ENCODE assay signal across 8 mouse cellular contexts in the genomic region with DNA sequence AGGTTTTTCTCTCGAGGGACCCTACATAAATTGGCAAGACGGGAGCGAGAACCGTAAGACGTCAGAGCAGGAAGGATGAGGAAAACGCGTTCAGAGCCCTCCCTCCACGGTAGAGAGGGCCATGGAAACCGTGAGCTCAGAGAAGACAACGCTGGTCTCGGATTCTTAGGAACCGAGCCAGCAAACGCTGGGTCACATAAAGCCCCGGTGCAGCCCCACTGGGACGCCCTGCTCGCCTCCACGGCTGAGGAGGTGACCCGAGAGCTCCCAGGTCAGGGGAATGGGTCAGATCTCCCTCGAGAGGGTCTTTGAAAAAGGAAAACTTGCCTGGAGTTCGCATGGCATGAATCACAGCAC. TPM values are rescaled to one million over a fixed set of nuclear protein-coding genes. Genes with fewer than 3 reads are reported as not detected.
DNase-seq lines count a peak whose midpoint lies in the region; ATAC-seq and TF ChIP-seq lines count a peak whose summit lies in the region.

No protein-coding gene starts in this region.

- H3K4me1 ChIP-seq in kidney, adult 2 months (ENCODE audit: control insufficient read depth, insufficient read depth, low read length) = peaks cover 4% of the 10 kb centered on the region
- H3K4me1 ChIP-seq in bone marrow, adult 2 months (ENCODE audit: control insufficient read depth, insufficient read depth, low read length) = no peaks in the 10 kb centered on the region; the same call in 1 of the 2 replicates
- H3K4me1 ChIP-seq in forebrain, embryonic 16.5 days (replicated peaks; ENCODE audit: control insufficient read depth, insufficient read depth, low read length) = peaks cover 10% of the 10 kb centered on the region

- H3K9ac ChIP-seq in forebrain, embryonic 16.5 days (replicated peaks; ENCODE audit: low read depth, low read length) = peak overlapping the region; percentile 70

- no peaks in the 10 kb centered on the region for H3K27me3 ChIP-seq in kidney, adult 2 months (replicated peaks; ENCODE audit: control insufficient read depth, insufficient read depth, low read length)
- peaks cover 20% of the 10 kb centered on the region for H3K27me3 ChIP-seq in forebrain, embryonic 16.5 days (replicated peaks; ENCODE audit: control insufficient read depth, insufficient read depth, low read length)

- H3K9me3 ChIP-seq in forebrain, embryonic 16.5 days (ENCODE audit: control insufficient read depth, low read length) = no peaks in the 10 kb centered on the region

- H3K36me3 ChIP-seq in kidney, adult 2 months (ENCODE audit: control insufficient read depth, insufficient read depth, low read length) = no peaks in the 10 kb centered on the region; the same call in 1 of the 2 replicates
- peaks cover 10% of the 10 kb centered on the region; the same call in 1 of the 2 replicates for H3K36me3 ChIP-seq in forebrain, embryonic 16.5 days (ENCODE audit: control insufficient read depth, insufficient read depth)

- H3K27ac ChIP-seq in kidney, adult 2 months (ENCODE audit: insufficient read depth, low read depth, low read length) = no peak overlapping the region
- no peak overlapping the region for H3K27ac ChIP-seq in bone marrow, adult 2 months (ENCODE audit: control insufficient read depth, insufficient read depth, low read depth, low read length, poor library complexity)
- peak overlapping the region; percentile 76 for H3K27ac ChIP-seq in forebrain, embryonic 16.5 days (ENCODE audit: low read length)

- peak; percentile 79 for ATAC-seq in forebrain, embryonic 16.5 days

- TF ChIP-seq CTCF in kidney, adult 2 months (conservative IDR thresholded peaks at IDR 0.05; ENCODE audit: insufficient read depth, insufficient read length, low read depth, low read length) = no peak
- no peak for TF ChIP-seq CTCF in bone marrow, adult 2 months (IDR thresholded peaks at IDR 0.05; ENCODE audit: control insufficient read depth, insufficient read depth, low read length)

- WGBS in kidney, adult 2 months = 1% methylated on average over 20 of the region's 20 CpGs
- WGBS in bone marrow, adult 2 months = 3% methylated on average over 20 of the region's 20 CpGs
- WGBS in forebrain, embryonic 16.5 days = 1% methylated on average over 20 of the region's 20 CpGs

- H3K4me3 ChIP-seq in kidney, adult 2 months (ENCODE audit: insufficient read depth, low read depth, low read length) = peak overlapping the region; percentile 66
- H3K4me3 ChIP-seq in bone marrow, adult 2 months (replicated peaks; ENCODE audit: control insufficient read depth, low read depth, low read length) = peak overlapping the region; percentile 99
- H3K4me3 ChIP-seq in forebrain, embryonic 16.5 days (replicated peaks; ENCODE audit: low read length) = peak overlapping the region; percentile 84

- no peak for TF ChIP-seq POLR2A in kidney, adult 2 months (IDR thresholded peaks at IDR 0.05; ENCODE audit: low read depth, low read length)
- no peak for TF ChIP-seq POLR2A in bone marrow, adult 2 months (IDR thresholded peaks at IDR 0.05; ENCODE audit: borderline replicate concordance, control insufficient read depth, low read depth, low read length)

- DNase-seq in kidney, adult 2 months = no peak
- no peak for DNase-seq in kidney, adult 18-20 months
- peak; percentile 11 for DNase-seq in liver
- peak; percentile 15 for DNase-seq in skeletal muscle tissue, adult 2 months (ENCODE audit: low read depth, low spot score)
- no peak for DNase-seq in frontal cortex, adult 2 months (ENCODE audit: extremely low spot score in 1 of 2, low spot score in 1 of 2)
- no peak for DNase-seq in embryo, embryonic 10 days (ENCODE audit: low spot score)

- peak overlapping the region; percentile 91 for H3K4me2 ChIP-seq in forebrain, embryonic 16.5 days (ENCODE audit: low read length)

RNA-seq across cellular contexts. Expression of a gene that starts 0.4 kb away (rescaled TPM):
- 28.5 and 30.8 TPM in 2 replicates for polyA plus RNA-seq in kidney, adult 2 months (2012; rRNA removed)
- polyA plus RNA-seq in bone marrow, adult 2 months (2011; ENCODE audit: insufficient read depth, insufficient read length, low replicate concordance, missing spikeins) = 18.4 and 31.9 TPM in 2 replicates
- polyA plus RNA-seq in forebrain, embryonic 16.5 days (2015; fragmentation: Nextera tagmentation; extraction: Ambion mirVana) = 72.2 and 74.1 TPM in 2 replicates
- polyA plus RNA-seq in frontal cortex, adult 2 months (2012; rRNA removed) = 47.0 and 48.9 TPM in 2 replicates

RNA-seq across cellular contexts. Expression of a gene that starts 16.1 kb away (rescaled TPM):
- 0.91 and 0.95 TPM in 2 replicates for polyA plus RNA-seq in kidney, adult 2 months (2012; rRNA removed)
- 0.61 and 1.2 TPM in 2 replicates for polyA plus RNA-seq in bone marrow, adult 2 months (2011; ENCODE audit: insufficient read depth, insufficient read length, low replicate concordance, missing spikeins)
- polyA plus RNA-seq in forebrain, embryonic 16.5 days (2015; fragmentation: Nextera tagmentation; extraction: Ambion mirVana) = 0.29 and 0.37 TPM in 2 replicates
- 0.52 and 1.4 TPM in 2 replicates for polyA plus RNA-seq in frontal cortex, adult 2 months (2012; rRNA removed)

RNA-seq across cellular contexts. Expression of a gene that starts 31.3 kb away (rescaled TPM):
- polyA plus RNA-seq in kidney, adult 2 months (2012; rRNA removed) = 0.91 and 1.4 TPM in 2 replicates
- 1.8 TPM in 1 of 2 replicates, not detected in the other for polyA plus RNA-seq in bone marrow, adult 2 months (2011; ENCODE audit: insufficient read depth, insufficient read length, low replicate concordance, missing spikeins)
- polyA plus RNA-seq in forebrain, embryonic 16.5 days (2015; fragmentation: Nextera tagmentation; extraction: Ambion mirVana) = 0.67 TPM in 1 of 2 replicates, not detected in the other
- polyA plus RNA-seq in frontal cortex, adult 2 months (2012; rRNA removed) = 0.38 and 0.66 TPM in 2 replicates

Comparison
In these comparisons a context has a peak if more than half of its experiments do, and no peak if none do; other contexts are left out.
1. DNase-seq: peak in liver (single experiment) and skeletal muscle tissue, adult 2 months (single experiment); none in kidney, adult 2 months (single experiment), kidney, adult 18-20 months (single experiment), frontal cortex, adult 2 months (0 of 2) and embryo, embryonic 10 days (single experiment).
2. Peak in every context shown above with its lines, with median percentiles within 50 percentile points of each other: H3K4me3 ChIP-seq.